Comparison of ENCODE assay signal across 9 mouse cellular contexts in genomic region chr9:62810095-62810494, GRCm38 (mm10). TPM values are rescaled to one million over a fixed set of nuclear protein-coding genes. Genes with fewer than 3 reads are reported as not detected.
DNase-seq lines count a peak whose midpoint lies in the region; ATAC-seq and TF ChIP-seq lines count a peak whose summit lies in the region.
"Had no signal": no experiment of that assay in that cellular context is flagged by ENCODE, and none has a peak within 500 bp of the region (broad histone marks: within the 10 kb centered on the region; RNA-seq: fewer than 3 reads in every experiment).

No protein-coding gene starts in this region.

- peak overlapping the region; percentile 93 for H3K9ac ChIP-seq in forebrain, embryonic 14.5 days (ENCODE audit: low read length)
- H3K9ac ChIP-seq in liver, embryonic 15.5 days = peak overlapping the region; percentile 94

- H3K9me3 ChIP-seq in heart, embryonic 10.5 days = no peaks in the 10 kb centered on the region
- no peaks in the 10 kb centered on the region for H3K9me3 ChIP-seq in forebrain, embryonic 14.5 days (replicated peaks; ENCODE audit: control insufficient read depth, low read length)
- H3K9me3 ChIP-seq in liver, embryonic 15.5 days (replicated peaks) = no peaks in the 10 kb centered on the region

- H3K79me3 ChIP-seq in C2C12 (ENCODE audit: low read depth) = peaks cover 61% of the 10 kb centered on the region

- H3K27me3 ChIP-seq in heart, embryonic 10.5 days (ENCODE audit: insufficient read depth, poor library complexity, severe bottlenecking) = no peaks in the 10 kb centered on the region
- no peaks in the 10 kb centered on the region for H3K27me3 ChIP-seq in C2C12 (ENCODE audit: control insufficient read depth, insufficient read depth, insufficient read length)
- H3K27me3 ChIP-seq in forebrain, embryonic 14.5 days (replicated peaks; ENCODE audit: control insufficient read depth, insufficient read depth, low read length) = no peaks in the 10 kb centered on the region
- no peaks in the 10 kb centered on the region for H3K27me3 ChIP-seq in liver, embryonic 15.5 days

- no peak for ATAC-seq in forebrain, embryonic 14.5 days
- no peak for ATAC-seq in liver, embryonic 15.5 days (ENCODE audit: insufficient read depth)
- ATAC-seq in monocyte, adult 5-6 weeks (replicated peaks; ENCODE audit: insufficient number of reproducible peaks, low FRiP score, low TSS enrichment, poor library complexity, severe bottlenecking) = no peak

- DNase-seq in heart, embryonic 10.5 days (ENCODE audit: low spot score) = no peak
- no peak for DNase-seq in heart, adult 9 months (ENCODE audit: low spot score in 2 of 2)
- DNase-seq in forebrain, embryonic 14.5 days (ENCODE audit: low spot score) = no peak
- DNase-seq in embryo, embryonic 10.5 days (ENCODE audit: low spot score) = no peak
- no peak for DNase-seq in urinary bladder, postnatal 14 days (ENCODE audit: low spot score)
- DNase-seq: cerebellum, postnatal 25 days had no signal

- H3ac ChIP-seq in C2C12 (ENCODE audit: control insufficient read depth, insufficient read length, low read depth) = peak overlapping the region; percentile 50

- H3K4me3 ChIP-seq in heart, embryonic 10.5 days = peak overlapping the region; percentile 99
- peak overlapping the region; percentile 87 for H3K4me3 ChIP-seq in C2C12 (ENCODE audit: insufficient read depth, poor library complexity, severe bottlenecking)
- peak overlapping the region; percentile 96 for H3K4me3 ChIP-seq in forebrain, embryonic 14.5 days (ENCODE audit: low read depth, low read length)
- H3K4me3 ChIP-seq in liver, embryonic 15.5 days (replicated peaks) = peak overlapping the region; percentile 99

- H3K4me2 ChIP-seq in forebrain, embryonic 14.5 days (ENCODE audit: low read length) = peak overlapping the region; percentile 85
- peak overlapping the region; percentile 93 for H3K4me2 ChIP-seq in liver, embryonic 15.5 days

- H3K4me1 ChIP-seq in heart, embryonic 10.5 days = peaks cover 22% of the 10 kb centered on the region
- peaks cover 20% of the 10 kb centered on the region for H3K4me1 ChIP-seq in forebrain, embryonic 14.5 days (ENCODE audit: control insufficient read depth, insufficient read depth, low read length)
- H3K4me1 ChIP-seq in liver, embryonic 15.5 days (replicated peaks) = peaks cover 40% of the 10 kb centered on the region

- 20% methylated on average over 8 of the region's 8 CpGs for WGBS in heart, embryonic 10.5 days
- WGBS in forebrain, embryonic 14.5 days = 19% methylated on average over 8 of the region's 8 CpGs
- 14% methylated on average over 8 of the region's 8 CpGs for WGBS in liver, embryonic 15.5 days (ENCODE audit: insufficient replicate concordance)

- H3K27ac ChIP-seq in heart, embryonic 10.5 days = no peak overlapping the region
- H3K27ac ChIP-seq in forebrain, embryonic 14.5 days (ENCODE audit: low read depth, low read length) = no peak overlapping the region
- peak overlapping the region; percentile 93 for H3K27ac ChIP-seq in liver, embryonic 15.5 days (replicated peaks)

- no peak for TF ChIP-seq CTCF in C2C12 (IDR thresholded peaks at IDR 0.05; ENCODE audit: control insufficient read depth, insufficient read depth, insufficient read length)

- peaks cover 65% of the 10 kb centered on the region for H3K79me2 ChIP-seq in C2C12 (ENCODE audit: control insufficient read depth, insufficient read depth)

- H3K36me3 ChIP-seq in heart, embryonic 10.5 days = no peaks in the 10 kb centered on the region
- peaks cover 4% of the 10 kb centered on the region for H3K36me3 ChIP-seq in C2C12 (ENCODE audit: control insufficient read depth, insufficient read depth)
- H3K36me3 ChIP-seq in forebrain, embryonic 14.5 days (ENCODE audit: control insufficient read depth, insufficient read depth, low read length) = no peaks in the 10 kb centered on the region
- H3K36me3 ChIP-seq in liver, embryonic 15.5 days (replicated peaks) = peaks cover 2% of the 10 kb centered on the region; the same call in 1 of the 2 replicates

TF ChIP-seq in C2C12, 6 proteins besides CTCF, POLR2A, EP300 and RAD21:
- no peak for TF ChIP-seq CEBPB (IDR thresholded peaks at IDR 0.05; ENCODE audit: low read depth)
- TF ChIP-seq FOSL1 (IDR thresholded peaks at IDR 0.05; ENCODE audit: insufficient read depth, low read length, poor library complexity, severe bottlenecking) = no peak
- TF ChIP-seq MAX (IDR thresholded peaks at IDR 0.05) = no peak
- no peak for TF ChIP-seq USF1 (IDR thresholded peaks at IDR 0.05; ENCODE audit: low read depth)
- no peak for TF ChIP-seq MYOG (IDR thresholded peaks at IDR 0.05; ENCODE audit: control insufficient read depth, extremely low read depth, insufficient read length)
- no peak for TF ChIP-seq MYOD1 (IDR thresholded peaks at IDR 0.05; ENCODE audit: control insufficient read depth, insufficient read length, low read depth)
TF ChIP-seq in C2C12: peak in this region for 0.

RNA-seq across cellular contexts. Expression of gene Fem1b, which starts 1.6 kb away (rescaled TPM):
- 21.1 and 21.2 TPM in 2 replicates for polyA plus RNA-seq in heart, embryonic 10.5 days (2016; fragmentation: Nextera tagmentation; extraction: Ambion mirVana)
- 11.0 TPM for polyA plus RNA-seq in C2C12 (2012; fragmentation: generic; extraction: Trizol)
- polyA plus RNA-seq in forebrain, embryonic 14.5 days (2014; fragmentation: Nextera tagmentation; extraction: Ambion mirVana) = 57.8 and 60.8 TPM in 2 replicates
- polyA plus RNA-seq in liver, embryonic 15.5 days (2015; fragmentation: Nextera tagmentation; extraction: Ambion mirVana) = 8.4 and 9.9 TPM in 2 replicates
- 17.9 to 19.1 TPM (median 18.0 TPM) in 3 replicates for total RNA-seq in monocyte, adult 5-6 weeks (2017)

RNA-seq across cellular contexts. Expression of gene Cln6, which starts 28.5 kb away (rescaled TPM):
- 17.7 and 21.4 TPM in 2 replicates for polyA plus RNA-seq in heart, embryonic 10.5 days (2016; fragmentation: Nextera tagmentation; extraction: Ambion mirVana)
- 14.2 TPM for polyA plus RNA-seq in C2C12 (2012; fragmentation: generic; extraction: Trizol)
- polyA plus RNA-seq in forebrain, embryonic 14.5 days (2014; fragmentation: Nextera tagmentation; extraction: Ambion mirVana) = 3.8 and 4.9 TPM in 2 replicates
- 14.3 and 15.4 TPM in 2 replicates for polyA plus RNA-seq in liver, embryonic 15.5 days (2015; fragmentation: Nextera tagmentation; extraction: Ambion mirVana)
- total RNA-seq in monocyte, adult 5-6 weeks (2017) = 4.7 to 8.7 TPM (median 6.7 TPM) in 3 replicates

RNA-seq across cellular contexts. Expression of gene Calml4, which starts 47.8 kb away (rescaled TPM):
- 0.31 and 0.94 TPM in 2 replicates for polyA plus RNA-seq in heart, embryonic 10.5 days (2016; fragmentation: Nextera tagmentation; extraction: Ambion mirVana)
- polyA plus RNA-seq in C2C12 (2012; fragmentation: generic; extraction: Trizol) = 0.30 TPM
- polyA plus RNA-seq in forebrain, embryonic 14.5 days (2014; fragmentation: Nextera tagmentation; extraction: Ambion mirVana) = 12.0 and 12.9 TPM in 2 replicates
- 2.1 TPM in 2 replicates for polyA plus RNA-seq in liver, embryonic 15.5 days (2015; fragmentation: Nextera tagmentation; extraction: Ambion mirVana)
- total RNA-seq in monocyte, adult 5-6 weeks (2017) = 0.48 TPM in 1 of 3 replicates, not detected in the others
